Mouse (Mus musculus) left cerebral cortex, adult 9 months (tissue): Measurements from ENCODE around the gene Slc41a3.

Experiments used
- DNase-seq, 2 experiments: peaks; one replicate each; pipeline ENCODE4 v3.0.0; 2022; ENCODE audit warnings: low spot score in 2 of 2

Gene Slc41a3

GRCm38 (mm10) chr6:90680401-90680800 lies 75.9 kb downstream of the Slc41a3 start:
- DNase-seq: no peak

GRCm38 (mm10) chr6:90683831-90684532 lies 79.5 kb downstream of the Slc41a3 start:
- DNase-seq: no peak

GRCm38 (mm10) chr6:90686812-90687211 lies 82.3 kb downstream of the Slc41a3 start:
- DNase-seq: no peak

- no peak for DNase-seq
Observed at GRCm38 (mm10) chr6:90688003-90688402, 83.5 kb downstream of the Slc41a3 start.

GRCm38 (mm10) chr6:90688742-90689141 lies 84.2 kb downstream of the Slc41a3 start:
- DNase-seq: no peak

- no peak for DNase-seq
Observed at GRCm38 (mm10) chr6:90689500-90689899, 85.0 kb downstream of the Slc41a3 start.

GRCm38 (mm10) chr6:90691935-90692334 lies 87.4 kb downstream of the Slc41a3 start:
- no peak for DNase-seq

GRCm38 (mm10) chr6:90692404-90692803 lies 87.9 kb downstream of the Slc41a3 start:
- DNase-seq: no peak

GRCm38 (mm10) chr6:90695754-90696153 lies 91.2 kb downstream of the Slc41a3 start:
- no peak for DNase-seq
